Mouse (Mus musculus) embryonic fibroblast, embryonic 13.5 days (primary cell): ENCODE results near the gene Pla2g15.

Experiments used
- CTCF ChIP-seq: IDR thresholded peaks from 2 replicates; pipeline ENCODE4 v1.5.1; 2011; ENCODE audit warnings: mild to moderate bottlenecking, control low read depth, low read length, moderate library complexity, borderline replicate concordance; ENCODE audit not compliant: insufficient read depth
- POLR2A ChIP-seq: IDR thresholded peaks from 2 replicates; pipeline ENCODE4 v1.6.1; 2011; ENCODE audit warnings: low read depth, mild to moderate bottlenecking, control low read depth, low read length, moderate library complexity

GRCm38 (mm10) chr8:106186394-106186793, 36.2 kb downstream of the Pla2g15 start:
- no peak for TF ChIP-seq CTCF
- no peak for TF ChIP-seq POLR2A
